Mouse (Mus musculus): ENCODE results near the gene Dock3.

DNA sequence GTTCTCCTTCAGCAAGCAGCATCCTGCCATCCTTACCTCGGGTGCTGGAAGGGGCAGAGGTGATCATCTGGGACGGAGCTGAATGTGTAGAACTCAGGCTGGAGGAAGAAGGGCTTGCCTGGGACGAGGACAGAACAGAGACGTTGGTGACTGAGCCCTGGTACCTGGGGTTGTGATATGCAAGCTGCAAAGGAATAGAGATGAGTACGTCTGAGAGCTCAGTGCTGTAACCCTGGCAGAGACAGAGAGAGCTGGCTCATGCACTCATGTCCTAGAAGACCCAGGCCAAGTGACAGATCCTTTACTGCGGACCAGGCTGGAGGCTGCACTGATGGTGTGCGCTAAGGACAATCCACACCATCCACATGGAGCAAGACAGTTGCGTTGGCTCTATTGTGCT lies 325.1 kb downstream of the Dock3 start:
- TF ChIP-seq FLI1 (IDR thresholded peaks at IDR 0.05; ENCODE audit: low read length) (no peak), GATA1 (IDR thresholded peaks at IDR 0.05; ENCODE audit: borderline replicate concordance, low read length) (no peak)

Measured in megakaryocyte, embryonic 14.5 days (primary cell).